Mouse (Mus musculus) adrenal gland, adult 10 weeks (tissue): ENCODE measurements around the gene Armh1. TPM values are rescaled to one million over a fixed set of nuclear protein-coding genes. Genes with fewer than 3 reads are reported as not detected.

Source experiments
- polyA plus RNA-seq: library from polyadenylated mRNA; stranded (reverse); fragments of 350-450 nt; fragmentation: Illumina TruSeq; extraction: RNeasy Lipid Tissue Mini Kit (QIAGEN cat#74804); gene quantifications from one replicate; pipeline ENCODE4 v1.2.3, GENCODE M21; 2014; ENCODE audit warnings: low read depth, low replicate concordance

Gene Armh1
- polyA plus RNA-seq: 2.1 TPM

DNA sequence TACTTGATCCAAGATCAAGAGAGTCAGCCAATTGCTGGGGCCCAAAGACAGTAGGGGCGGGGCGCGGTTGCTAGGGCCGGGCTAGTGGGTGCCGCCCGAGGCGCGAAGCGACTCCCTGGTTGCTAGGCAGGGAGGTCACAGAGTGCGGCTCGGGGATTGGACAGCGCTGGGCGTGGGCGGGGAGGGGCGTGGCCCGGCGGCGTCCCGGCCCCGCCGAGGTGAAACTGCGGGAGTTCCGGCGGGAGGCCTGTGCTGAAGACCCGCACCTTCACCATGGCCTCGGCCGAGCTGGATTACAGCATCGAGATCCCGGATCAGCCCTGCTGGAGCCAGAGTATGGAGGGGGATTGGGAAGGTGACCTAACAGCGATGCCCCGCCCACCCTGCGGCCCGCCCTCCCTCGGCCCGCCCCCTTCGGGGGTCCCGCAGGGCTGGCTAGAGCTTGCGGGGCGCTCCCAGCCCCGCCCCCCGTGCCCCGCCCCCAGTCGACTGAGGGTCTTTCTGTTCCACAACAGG lies at the start of gene Armh1, which contains the start of gene Tmem53:
Gene Armh1, minus strand, starts transcription at position 325 of the 516 bp plus-strand sequence.
Gene Tmem53, plus strand, starts transcription at position 151 of the 516 bp plus-strand sequence.

DNA sequence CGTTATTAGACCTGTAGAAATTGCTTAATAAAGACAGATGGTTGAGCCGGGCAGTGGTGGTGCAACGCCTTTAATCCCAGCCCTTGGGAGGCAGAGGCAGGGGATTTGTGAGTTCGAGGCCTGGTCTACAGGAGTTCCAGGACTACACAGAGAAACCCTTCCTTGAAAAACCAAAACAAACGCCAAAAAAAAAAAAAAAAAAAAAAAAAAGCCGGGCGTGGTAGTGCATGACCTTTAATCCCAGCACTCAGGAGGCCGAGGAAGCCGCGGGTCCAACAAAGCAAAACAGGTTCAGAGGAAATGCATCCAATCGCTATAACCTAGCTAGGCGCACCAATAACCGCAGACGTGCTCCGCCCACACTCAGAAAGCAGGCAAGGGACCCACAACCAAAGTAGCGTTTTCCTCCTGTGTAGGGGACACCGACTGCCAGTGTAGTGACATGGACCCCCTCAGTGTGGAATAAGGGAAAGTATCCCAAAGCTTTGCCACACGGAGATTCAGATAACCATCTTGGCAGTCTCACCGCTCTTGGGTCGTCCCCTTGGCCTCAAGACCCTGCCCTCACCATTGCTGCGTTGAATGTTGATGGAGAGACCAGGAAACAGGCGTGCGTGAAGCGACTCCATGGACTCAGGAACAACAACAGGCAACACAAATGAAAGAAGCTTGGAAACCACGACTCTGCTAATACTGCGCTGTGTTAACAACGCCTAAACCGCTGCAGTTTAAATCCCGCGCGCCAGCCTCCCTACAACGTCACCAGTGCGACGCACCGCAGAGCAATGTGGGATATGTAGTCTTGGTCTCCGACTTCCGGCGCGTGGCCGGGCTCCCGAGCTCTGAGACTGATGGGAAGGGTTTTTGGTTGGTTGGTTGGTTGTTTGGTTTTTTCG lies 69.8 kb downstream of the Armh1 start, which contains the start of gene Kif2c:
Gene Kif2c, minus strand, starts transcription at position 777 of the 896 bp plus-strand sequence.

Other genes starting within 250 kb of the Armh1 start
- gene Eif2b3, start 232.7 kb downstream of the Armh1 start, polyA plus RNA-seq: 37.5 TPM
- 0.17 TPM for gene Ptch2, start 156.1 kb downstream of the Armh1 start, polyA plus RNA-seq
- 1.2 TPM for gene Btbd19, start 126.4 kb downstream of the Armh1 start, polyA plus RNA-seq
- gene Tctex1d4, start 125.3 kb downstream of the Armh1 start, polyA plus RNA-seq: not detected
- 0.35 TPM for gene Plk3, start 118.2 kb downstream of the Armh1 start, polyA plus RNA-seq
- gene Rps8, start 95.9 kb downstream of the Armh1 start, polyA plus RNA-seq: 165 TPM
- 1.1 TPM for gene Kif2c, start 69.5 kb downstream of the Armh1 start, polyA plus RNA-seq
- gene Tmem53, start 174 bp downstream of the Armh1 start, polyA plus RNA-seq: 1.9 TPM
- gene Rnf220, start 244.9 kb upstream of the Armh1 start, polyA plus RNA-seq: 21.0 TPM